Mouse (Mus musculus) adrenal gland, adult 8-10 months (tissue): ENCODE measurements at regions not wholly inside any gene's neighbourhood (a gene's known extent, or its start where the extent isn't known, plus 50 kb on each side); places are given as distances from the start of the nearest gene placed in this dataset.

ENCODE experiments used
- DNase-seq: peaks from one replicate; pipeline ENCODE4 v3.0.0; 2022

GRCm38 (mm10) chr17:65014682-65015081 is 178.8 kb upstream of the 4930583I09Rik start:
- no peak for DNase-seq

- no peak for DNase-seq
Observed at GRCm38 (mm10) chr17:65000626-65001135, 164.8 kb upstream of the 4930583I09Rik start.

GRCm38 (mm10) chr17:64994483-64994882 is 158.6 kb upstream of the 4930583I09Rik start:
- no peak for DNase-seq

GRCm38 (mm10) chr17:64991262-64991661 is 155.4 kb upstream of the 4930583I09Rik start:
- no peak for DNase-seq

GRCm38 (mm10) chr17:64984276-64985011 is 148.6 kb upstream of the 4930583I09Rik start:
- no peak for DNase-seq

- DNase-seq = no peak
Observed at GRCm38 (mm10) chr17:64983480-64983879, 147.6 kb upstream of the 4930583I09Rik start.

- DNase-seq = no peak
Observed at GRCm38 (mm10) chr17:64964153-64964552, 128.3 kb upstream of the 4930583I09Rik start.

GRCm38 (mm10) chr17:64961887-64962286 is 126.0 kb upstream of the 4930583I09Rik start:
- DNase-seq = no peak

- no peak for DNase-seq
Observed at GRCm38 (mm10) chr17:64957495-64957894, 121.6 kb upstream of the 4930583I09Rik start.

GRCm38 (mm10) chr17:64956506-64956905 is 120.6 kb upstream of the 4930583I09Rik start:
- DNase-seq = no peak

GRCm38 (mm10) chr17:64953275-64953674 is 117.4 kb upstream of the 4930583I09Rik start:
- DNase-seq = no peak

GRCm38 (mm10) chr17:64951625-64951940 is 115.7 kb upstream of the 4930583I09Rik start:
- DNase-seq = no peak

GRCm38 (mm10) chr17:64950802-64951624 is 115.1 kb upstream of the 4930583I09Rik start:
- no peak for DNase-seq

- no peak for DNase-seq
Observed at GRCm38 (mm10) chr17:64943213-64943612, 107.3 kb upstream of the 4930583I09Rik start.

- DNase-seq = no peak
Observed at GRCm38 (mm10) chr17:64941555-64941954, 105.7 kb upstream of the 4930583I09Rik start.

GRCm38 (mm10) chr17:64935683-64936082 is 99.8 kb upstream of the 4930583I09Rik start:
- DNase-seq = no peak

GRCm38 (mm10) chr17:64934411-64934810 is 98.5 kb upstream of the 4930583I09Rik start:
- no peak for DNase-seq

- DNase-seq = no peak
Observed at GRCm38 (mm10) chr17:64930816-64931428, 95.1 kb upstream of the 4930583I09Rik start.

GRCm38 (mm10) chr17:64923762-64924161 is 87.9 kb upstream of the 4930583I09Rik start:
- DNase-seq = no peak

- DNase-seq = no peak
Observed at GRCm38 (mm10) chr17:64922235-64922634, 86.4 kb upstream of the 4930583I09Rik start.

- no peak for DNase-seq
Observed at GRCm38 (mm10) chr17:64920236-64920635, 84.4 kb upstream of the 4930583I09Rik start.

- DNase-seq = no peak
Observed at GRCm38 (mm10) chr17:64917830-64918229, 82.0 kb upstream of the 4930583I09Rik start.

- DNase-seq = no peak
Observed at GRCm38 (mm10) chr17:64916657-64917056, 80.8 kb upstream of the 4930583I09Rik start.
